Mouse (Mus musculus) lung, postnatal 0 days (tissue): ENCODE measurements around the gene Heatr5b. TPM values are rescaled to one million over a fixed set of nuclear protein-coding genes. Genes with fewer than 3 reads are reported as not detected.

Experiments
- ATAC-seq: fragments of 200-750 bp; cut with Nextera tagmentation; 2 replicates; pipeline ENCODE4 v1.8.0; 2017; ENCODE audit warnings: moderate library complexity
- DNase-seq: peaks from one replicate; pipeline ENCODE4 v3.0.0-alpha.2; 2016; ENCODE audit warnings: low spot score
- H3K27ac ChIP-seq: fragments of 300-500 bp; sonication (generic); 2 replicates; pipeline ENCODE4 v1.5.1; 2014; ENCODE audit warnings: antibody characterized with exemption, mild to moderate bottlenecking, low read length, mixed read lengths
- H3K27me3 ChIP-seq: fragments of 300-500 bp; sonication (generic); replicated peaks from 2 replicates; pipeline ENCODE4 v1.6.1; 2014; ENCODE audit warnings: low read length, mixed read lengths; ENCODE audit not compliant: insufficient read depth
- H3K36me3 ChIP-seq: fragments of 300-500 bp; sonication (generic); 2 replicates; pipeline ENCODE4 v1.6.1; 2014; ENCODE audit warnings: low read length, mixed read lengths; ENCODE audit not compliant: insufficient read depth
- H3K4me1 ChIP-seq: fragments of 300-500 bp; sonication (generic); 2 replicates; pipeline ENCODE4 v1.6.1; 2014; ENCODE audit warnings: antibody characterized with exemption, low read depth, low read length, mixed read lengths; ENCODE audit not compliant: insufficient read depth
- H3K4me2 ChIP-seq: fragments of 300-500 bp; sonication (generic); replicated peaks from 2 replicates; pipeline ENCODE4 v1.6.1; 2014; ENCODE audit warnings: low read depth, mild to moderate bottlenecking, low read length, moderate library complexity, mixed read lengths
- H3K4me3 ChIP-seq: fragments of 300-500 bp; sonication (generic); 2 replicates; pipeline ENCODE4 v1.5.1; 2014; ENCODE audit warnings: low read depth, low read length
- H3K9ac ChIP-seq: fragments of 300-500 bp; sonication (generic); replicated peaks from 2 replicates; pipeline ENCODE4 v1.6.1; 2014; ENCODE audit warnings: low read depth, mild to moderate bottlenecking
- H3K9me3 ChIP-seq: fragments of 300-500 bp; sonication (generic); 2 replicates; pipeline ENCODE4 v1.6.1; 2016; ENCODE audit warnings: low read length, mixed read lengths
- CTCF ChIP-seq: IDR thresholded peaks from 2 replicates; pipeline ENCODE4 v1.5.1; 2016; ENCODE audit warnings: antibody characterized with exemption, mild to moderate bottlenecking
- EP300 ChIP-seq: IDR thresholded peaks from 2 replicates; pipeline ENCODE4 v1.6.1; 2016; ENCODE audit warnings: antibody characterized with exemption, mild to moderate bottlenecking, control low read depth
- WGBS: fragments of 180-500 bp; shearing (Covaris S2); extraction: QIAGEN DNeasy Blood & Tissue Kit; methylation state at CpG from one replicate; pipeline ENCODE4 v1.1.7; 2014; 5-methylcytosine and 5-hydroxymethylcytosine counted together
- polyA plus RNA-seq: library from polyadenylated mRNA; unstranded; fragments of >200 nt; fragmentation: Nextera tagmentation; extraction: Ambion mirVana; gene quantifications from 2 replicates; pipeline ENCODE4 v1.2.1, GENCODE M21; 2015

The Heatr5b gene
- polyA plus RNA-seq, 1 experiment from 2014 or later, result 6.9 TPM

DNA sequence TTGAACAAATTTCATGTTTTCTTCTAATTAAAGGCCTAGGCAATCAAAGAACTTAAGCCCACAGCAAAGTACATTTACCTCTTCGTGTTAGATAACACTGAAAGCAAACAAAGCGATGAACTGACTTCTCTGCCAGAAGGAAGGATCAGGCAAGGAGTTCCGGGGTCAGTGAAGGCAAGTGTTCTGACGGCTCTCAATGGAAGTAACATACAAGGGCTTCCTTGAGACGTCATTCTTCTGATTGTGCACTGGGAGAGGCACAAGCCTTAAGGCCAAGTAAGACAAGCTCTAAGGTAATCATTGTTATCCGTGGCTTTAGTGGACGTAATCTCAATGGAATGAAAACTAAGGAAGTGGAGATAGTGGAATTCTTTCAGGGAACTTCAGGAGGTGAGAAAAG, 64.2 kb downstream of the Heatr5b start:
- no peak overlapping the region for H3K4me3 ChIP-seq
- 42% methylated on average over 7 of the region's 7 CpGs for WGBS
- TF ChIP-seq EP300 (no peak), CTCF (no peak)
- no peaks in the 10 kb centered on the region for H3K4me1 ChIP-seq
- no peak overlapping the region for H3K27ac ChIP-seq
- no peaks in the 10 kb centered on the region for H3K27me3 ChIP-seq
- ATAC-seq (no peak), DNase-seq (peak; percentile 26)
- H3K36me3 ChIP-seq, result peaks cover 14% of the 10 kb centered on the region; the same call in 1 of the 2 replicates
- no peak overlapping the region for H3K9ac ChIP-seq
- H3K4me2 ChIP-seq, result no peak overlapping the region
- H3K9me3 ChIP-seq, result no peaks in the 10 kb centered on the region

- Histone ChIP-seq H3K9ac (no peak overlapping the region), H3K27ac (no peak overlapping the region), H3K4me2 (no peak overlapping the region), H3K36me3 (peaks cover 22% of the 10 kb centered on the region; the same call in 1 of the 2 replicates), H3K4me1 (no peaks in the 10 kb centered on the region), H3K27me3 (no peaks in the 10 kb centered on the region), H3K4me3 (no peak overlapping the region), H3K9me3 (no peaks in the 10 kb centered on the region)
- DNase-seq (no peak), ATAC-seq (no peak)
- WGBS, result 76% methylated on average over 3 of the region's 3 CpGs
- no peak for TF ChIP-seq CTCF
- no peak for TF ChIP-seq EP300
These were observed 65.8 kb downstream of the Heatr5b start for GRCm38 (mm10) chr17:78769341-78769740.

GRCm38 (mm10) chr17:78768937-78769336, 66.2 kb downstream of the Heatr5b start:
- Histone ChIP-seq H3K9me3 (no peaks in the 10 kb centered on the region), H3K4me2 (no peak overlapping the region), H3K27me3 (no peaks in the 10 kb centered on the region), H3K4me3 (no peak overlapping the region), H3K4me1 (no peaks in the 10 kb centered on the region), H3K9ac (no peak overlapping the region), H3K36me3 (peaks cover 22% of the 10 kb centered on the region; the same call in 1 of the 2 replicates), H3K27ac (no peak overlapping the region)
- ATAC-seq (no peak), DNase-seq (no peak)
- TF ChIP-seq EP300, result no peak
- TF ChIP-seq CTCF, result no peak
- WGBS, result 56% methylated on average over 2 of the region's 2 CpGs

- 77% methylated on average over 8 of the region's 8 CpGs for WGBS
- Histone ChIP-seq H3K9ac (no peak overlapping the region), H3K9me3 (no peaks in the 10 kb centered on the region), H3K36me3 (peaks cover 14% of the 10 kb centered on the region; the same call in 1 of the 2 replicates), H3K27me3 (no peaks in the 10 kb centered on the region), H3K4me1 (no peaks in the 10 kb centered on the region), H3K4me2 (no peak overlapping the region), H3K4me3 (no peak overlapping the region), H3K27ac (no peak overlapping the region)
- no peak for DNase-seq
- TF ChIP-seq CTCF (no peak), EP300 (no peak)
- ATAC-seq, result no peak
These were observed 67.6 kb downstream of the Heatr5b start for GRCm38 (mm10) chr17:78767546-78767945.

DNA sequence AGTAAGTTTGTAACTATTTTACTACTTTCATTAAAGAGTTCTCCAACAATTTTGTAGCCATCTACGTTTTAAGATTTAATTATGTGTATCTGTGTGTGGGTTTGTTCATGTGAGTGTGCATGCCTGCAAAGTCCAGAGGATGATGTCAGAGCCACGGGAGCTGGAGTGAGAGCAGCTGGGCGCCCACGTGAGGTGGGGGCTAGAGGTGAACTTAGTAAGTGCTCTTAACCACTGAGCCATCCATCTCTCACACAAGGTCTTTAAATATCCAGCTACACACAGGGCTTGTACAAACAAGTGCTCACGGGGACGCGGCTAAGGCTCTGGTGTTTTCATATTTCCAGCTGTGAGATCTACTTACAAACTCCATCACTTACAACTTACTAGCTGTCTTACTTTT, 69.1 kb downstream of the Heatr5b start:
- 62% methylated on average over 7 of the region's 7 CpGs for WGBS
- H3K27me3 ChIP-seq, result no peaks in the 10 kb centered on the region
- H3K36me3 ChIP-seq, result peaks cover 24% of the 10 kb centered on the region; the same call in 1 of the 2 replicates
- H3K4me3 ChIP-seq, result no peak overlapping the region
- no peaks in the 10 kb centered on the region for H3K9me3 ChIP-seq
- H3K27ac ChIP-seq, result no peak overlapping the region
- no peak overlapping the region for H3K4me2 ChIP-seq
- no peak for DNase-seq
- no peak for ATAC-seq
- H3K4me1 ChIP-seq, result no peaks in the 10 kb centered on the region
- TF ChIP-seq CTCF (no peak), EP300 (no peak)
- H3K9ac ChIP-seq, result no peak overlapping the region

- no peak overlapping the region for H3K9ac ChIP-seq
- no peak overlapping the region for H3K4me3 ChIP-seq
- no peaks in the 10 kb centered on the region for H3K4me1 ChIP-seq
- DNase-seq, result no peak
- no peaks in the 10 kb centered on the region for H3K27me3 ChIP-seq
- no peak for ATAC-seq
- no peaks in the 10 kb centered on the region for H3K9me3 ChIP-seq
- H3K36me3 ChIP-seq, result peaks cover 28% of the 10 kb centered on the region; the same call in 1 of the 2 replicates
- no peak for TF ChIP-seq CTCF
- TF ChIP-seq EP300, result no peak
- H3K27ac ChIP-seq, result no peak overlapping the region
- H3K4me2 ChIP-seq, result no peak overlapping the region
- WGBS, result 68% methylated on average over 5 of the region's 5 CpGs
These were observed 71.9 kb downstream of the Heatr5b start for GRCm38 (mm10) chr17:78763272-78763671.
